Mouse (Mus musculus): ENCODE results near the gene Bri3. TPM values are rescaled to one million over a fixed set of nuclear protein-coding genes. Genes with fewer than 3 reads are reported as not detected.
A peak's percentile ranks its signal among the peaks of the same experiment; 100 is the strongest.
"Not testable (repeated sequence)": the region's sequence is repeated elsewhere in the genome, so short reads cannot be mapped to it uniquely, and the experiment has no call there.

The Bri3 gene
- polyA plus RNA-seq, 1 experiment: 154 TPM

DNA sequence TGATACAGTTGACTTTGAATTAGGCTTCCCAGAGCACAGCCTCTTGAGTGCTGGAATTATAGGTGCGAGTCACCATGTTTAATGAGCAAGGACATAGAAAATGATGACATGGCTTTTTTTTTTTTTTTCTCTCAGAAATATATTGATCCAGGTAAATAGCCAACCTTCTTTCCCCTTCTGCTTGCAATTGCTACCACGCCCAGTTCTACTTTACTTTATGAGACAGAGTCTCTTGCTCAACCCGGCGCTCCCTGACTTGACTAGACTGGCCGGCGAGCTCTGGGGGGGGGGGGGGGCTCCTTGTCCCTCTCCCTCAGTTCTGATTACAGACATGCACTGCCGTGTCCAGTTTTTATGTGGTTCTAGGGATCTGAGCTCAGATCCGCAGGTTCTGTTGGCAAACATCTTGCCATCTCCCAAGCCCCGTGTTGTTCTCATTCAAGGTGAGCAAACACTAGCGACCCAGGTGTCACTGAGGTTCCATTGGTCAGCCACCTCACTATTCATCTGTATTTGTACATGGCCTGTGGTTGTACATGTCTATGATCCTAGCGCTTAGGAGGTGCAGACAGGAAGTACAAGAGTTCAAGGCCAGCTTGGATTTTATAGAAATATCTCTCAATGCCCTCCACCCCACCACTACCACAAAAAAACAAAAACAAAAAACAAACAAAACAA lies 120.6 kb downstream of the Bri3 start:
- no peak for TF ChIP-seq CTCF (IDR thresholded peaks at IDR 0.05; ENCODE audit: extremely low read depth, insufficient read length, insufficient replicate concordance, low read depth, low read length)
- no peak for TF ChIP-seq POLR2A (IDR thresholded peaks at IDR 0.05; ENCODE audit: low read depth, low read length)
- Histone ChIP-seq H3K36me3 (ENCODE audit: control insufficient read depth, insufficient read depth, low read length) (no peaks in the 10 kb centered on the region), H3K27me3 (ENCODE audit: control insufficient read depth, insufficient read depth, low read length) (no peaks in the 10 kb centered on the region), H3K4me1 (ENCODE audit: control insufficient read depth, insufficient read depth, insufficient read length, low read length) (peaks cover 27% of the 10 kb centered on the region; the same call in 1 of the 2 replicates), H3K27ac (ENCODE audit: insufficient read depth, low read depth, low read length) (peak overlapping the region; percentile 77), H3K4me3 (ENCODE audit: low read depth, low read length) (no peak overlapping the region)
- WGBS: 23% methylated on average over 11 of the region's 11 CpGs

GRCm38 (mm10) chr5:144366551-144366950 lies 122.3 kb downstream of the Bri3 start:
- not testable (repeated sequence) for H3K36me3 ChIP-seq (ENCODE audit: control insufficient read depth, insufficient read depth, low read length); H3K27ac ChIP-seq (ENCODE audit: insufficient read depth, low read depth, low read length); H3K4me3 ChIP-seq (ENCODE audit: low read depth, low read length); H3K27me3 ChIP-seq (ENCODE audit: control insufficient read depth, insufficient read depth, low read length)
- 79% methylated on average over 6 of the region's 6 CpGs for WGBS
- peaks cover 19% of the 10 kb centered on the region; the same call in 1 of the 2 replicates for H3K4me1 ChIP-seq (ENCODE audit: control insufficient read depth, insufficient read depth, insufficient read length, low read length)

DNA sequence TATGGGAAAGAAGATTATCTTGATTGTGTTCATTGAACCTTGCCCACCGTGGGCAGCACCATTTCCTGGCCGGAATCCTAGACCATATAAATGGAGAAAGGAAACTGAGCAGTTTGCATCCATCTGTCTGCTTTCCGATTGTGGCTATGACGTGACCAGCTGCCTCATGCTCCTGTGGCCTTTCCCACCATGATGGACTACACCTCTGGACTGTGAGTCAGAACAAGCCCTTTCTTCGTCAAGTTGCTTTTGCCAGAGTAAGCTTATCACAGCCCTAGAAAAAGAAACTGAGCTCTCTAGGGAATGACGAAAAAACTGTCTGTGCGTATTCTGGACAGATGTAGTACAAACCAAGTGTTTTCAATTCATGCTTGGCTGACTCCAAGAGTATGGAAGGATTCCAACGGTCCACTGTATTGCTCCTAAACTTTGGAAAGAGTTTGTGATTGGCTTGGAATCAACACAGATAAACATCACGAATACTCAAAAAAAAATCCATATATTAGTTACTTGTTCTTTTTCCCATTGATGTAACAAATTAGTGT lies 124.5 kb downstream of the Bri3 start:
- no peaks in the 10 kb centered on the region for H3K36me3 ChIP-seq (ENCODE audit: control insufficient read depth, insufficient read depth, low read length)
- TF ChIP-seq POLR2A (IDR thresholded peaks at IDR 0.05; ENCODE audit: low read depth, low read length) (no peak), CTCF (IDR thresholded peaks at IDR 0.05; ENCODE audit: extremely low read depth, insufficient read length, insufficient replicate concordance, low read depth, low read length) (no peak)
- 60% methylated on average over 9 of the region's 9 CpGs for WGBS
- no peak overlapping the region for H3K4me3 ChIP-seq (ENCODE audit: low read depth, low read length)
- H3K4me1 ChIP-seq (ENCODE audit: control insufficient read depth, insufficient read depth, insufficient read length, low read length): peaks cover 15% of the 10 kb centered on the region; the same call in 1 of the 2 replicates
- H3K27me3 ChIP-seq (ENCODE audit: control insufficient read depth, insufficient read depth, low read length): no peaks in the 10 kb centered on the region
- no peak overlapping the region for H3K27ac ChIP-seq (ENCODE audit: insufficient read depth, low read depth, low read length)

GRCm38 (mm10) chr5:144370986-144371385 lies 126.7 kb downstream of the Bri3 start:
- no peak overlapping the region for H3K27ac ChIP-seq (ENCODE audit: insufficient read depth, low read depth, low read length)
- H3K4me3 ChIP-seq (ENCODE audit: low read depth, low read length): no peak overlapping the region
- TF ChIP-seq CTCF (IDR thresholded peaks at IDR 0.05; ENCODE audit: extremely low read depth, insufficient read length, insufficient replicate concordance, low read depth, low read length) (no peak), POLR2A (IDR thresholded peaks at IDR 0.05; ENCODE audit: low read depth, low read length) (no peak)
- no peaks in the 10 kb centered on the region for H3K27me3 ChIP-seq (ENCODE audit: control insufficient read depth, insufficient read depth, low read length)
- H3K4me1 ChIP-seq (ENCODE audit: control insufficient read depth, insufficient read depth, insufficient read length, low read length): peaks cover 4% of the 10 kb centered on the region; the same call in 1 of the 2 replicates
- 52% methylated on average over 6 of the region's 6 CpGs for WGBS
- no peaks in the 10 kb centered on the region for H3K36me3 ChIP-seq (ENCODE audit: control insufficient read depth, insufficient read depth, low read length)

DNA sequence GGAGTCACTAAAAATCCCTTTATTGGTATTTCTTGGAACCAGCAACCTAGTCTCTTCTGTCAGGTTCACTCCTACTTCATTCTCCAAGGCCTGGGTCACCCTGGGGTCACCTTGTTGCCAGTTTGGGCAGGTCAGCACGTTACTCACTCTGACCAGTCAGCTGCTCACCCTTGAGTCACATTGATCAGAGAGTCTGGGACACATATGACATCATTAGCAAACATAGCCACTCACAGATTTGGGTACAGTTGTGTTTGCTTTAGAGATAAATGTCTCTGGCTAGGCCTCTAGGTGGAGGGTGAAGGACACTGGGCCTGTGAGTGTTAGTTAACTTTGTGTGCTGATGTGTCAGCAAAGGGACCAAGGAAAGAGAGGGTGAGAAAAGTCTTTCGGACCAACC lies 127.9 kb downstream of the Bri3 start:
- H3K4me1 ChIP-seq (ENCODE audit: control insufficient read depth, insufficient read depth, insufficient read length, low read length): peaks cover 4% of the 10 kb centered on the region; the same call in 1 of the 2 replicates
- no peaks in the 10 kb centered on the region for H3K27me3 ChIP-seq (ENCODE audit: control insufficient read depth, insufficient read depth, low read length)
- WGBS: 32% methylated on average over 2 of the region's 2 CpGs
- TF ChIP-seq CTCF (IDR thresholded peaks at IDR 0.05; ENCODE audit: extremely low read depth, insufficient read length, insufficient replicate concordance, low read depth, low read length): no peak
- TF ChIP-seq POLR2A (IDR thresholded peaks at IDR 0.05; ENCODE audit: low read depth, low read length): no peak
- no peak overlapping the region for H3K27ac ChIP-seq (ENCODE audit: insufficient read depth, low read depth, low read length)
- no peak overlapping the region for H3K4me3 ChIP-seq (ENCODE audit: low read depth, low read length)
- H3K36me3 ChIP-seq (ENCODE audit: control insufficient read depth, insufficient read depth, low read length): no peaks in the 10 kb centered on the region

DNA sequence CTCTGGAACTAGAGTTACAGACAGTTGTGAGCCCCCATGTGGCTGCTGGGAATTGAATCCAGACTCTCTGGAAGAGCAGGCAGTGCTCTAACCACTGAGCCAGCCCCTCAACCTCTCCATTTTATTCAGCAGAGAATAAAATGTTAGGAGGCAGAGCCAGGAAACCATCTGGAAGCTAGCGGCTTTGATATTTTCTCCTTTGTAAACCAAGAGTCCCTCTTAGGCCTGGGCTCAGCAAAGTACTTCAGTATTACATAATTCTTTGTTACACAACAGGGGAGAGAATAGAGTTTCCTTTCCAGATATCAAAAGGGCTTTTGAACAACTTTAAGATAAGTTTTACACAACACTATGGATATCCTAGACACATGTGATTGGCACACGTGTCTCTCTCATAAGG lies 128.6 kb downstream of the Bri3 start:
- H3K36me3 ChIP-seq (ENCODE audit: control insufficient read depth, insufficient read depth, low read length): no peaks in the 10 kb centered on the region
- H3K4me1 ChIP-seq (ENCODE audit: control insufficient read depth, insufficient read depth, insufficient read length, low read length): peaks cover 4% of the 10 kb centered on the region; the same call in 1 of the 2 replicates
- H3K27me3 ChIP-seq (ENCODE audit: control insufficient read depth, insufficient read depth, low read length): no peaks in the 10 kb centered on the region
- no peak overlapping the region for H3K4me3 ChIP-seq (ENCODE audit: low read depth, low read length)
- 66% methylated on average over 2 of the region's 2 CpGs for WGBS
- H3K27ac ChIP-seq (ENCODE audit: insufficient read depth, low read depth, low read length): no peak overlapping the region
- no peak for TF ChIP-seq CTCF (IDR thresholded peaks at IDR 0.05; ENCODE audit: extremely low read depth, insufficient read length, insufficient replicate concordance, low read depth, low read length)
- TF ChIP-seq POLR2A (IDR thresholded peaks at IDR 0.05; ENCODE audit: low read depth, low read length): no peak

GRCm38 (mm10) chr5:144379431-144379830 lies 135.2 kb downstream of the Bri3 start:
- no peak overlapping the region for H3K4me3 ChIP-seq (ENCODE audit: low read depth, low read length)
- no peaks in the 10 kb centered on the region for H3K27me3 ChIP-seq (ENCODE audit: control insufficient read depth, insufficient read depth, low read length)
- H3K36me3 ChIP-seq (ENCODE audit: control insufficient read depth, insufficient read depth, low read length): no peaks in the 10 kb centered on the region
- WGBS: 96% methylated on average over 4 of the region's 4 CpGs
- TF ChIP-seq POLR2A (IDR thresholded peaks at IDR 0.05; ENCODE audit: low read depth, low read length) (no peak), CTCF (IDR thresholded peaks at IDR 0.05; ENCODE audit: extremely low read depth, insufficient read length, insufficient replicate concordance, low read depth, low read length) (no peak)
- H3K27ac ChIP-seq (ENCODE audit: insufficient read depth, low read depth, low read length): no peak overlapping the region
- peaks cover 5% of the 10 kb centered on the region; the same call in 1 of the 2 replicates for H3K4me1 ChIP-seq (ENCODE audit: control insufficient read depth, insufficient read depth, insufficient read length, low read length)

Data from small intestine, adult 2 months (tissue).